Mouse (Mus musculus) liver, adult 2 months (tissue): Measurements from ENCODE around the gene Apoc3.

Experiments
- CTCF ChIP-seq: fragments of 200-500 bp; IDR thresholded peaks from 2 replicates; pipeline ENCODE4 v1.5.1; 2011; ENCODE audit warnings: low read depth, low read length, control low read depth
- POLR2A ChIP-seq: fragments of 200-500 bp; IDR thresholded peaks from 2 replicates; pipeline ENCODE4 v1.6.1; 2011; ENCODE audit warnings: low read length, control low read depth; ENCODE audit not compliant: insufficient read depth; ENCODE audit errors: extremely low read depth

DNA sequence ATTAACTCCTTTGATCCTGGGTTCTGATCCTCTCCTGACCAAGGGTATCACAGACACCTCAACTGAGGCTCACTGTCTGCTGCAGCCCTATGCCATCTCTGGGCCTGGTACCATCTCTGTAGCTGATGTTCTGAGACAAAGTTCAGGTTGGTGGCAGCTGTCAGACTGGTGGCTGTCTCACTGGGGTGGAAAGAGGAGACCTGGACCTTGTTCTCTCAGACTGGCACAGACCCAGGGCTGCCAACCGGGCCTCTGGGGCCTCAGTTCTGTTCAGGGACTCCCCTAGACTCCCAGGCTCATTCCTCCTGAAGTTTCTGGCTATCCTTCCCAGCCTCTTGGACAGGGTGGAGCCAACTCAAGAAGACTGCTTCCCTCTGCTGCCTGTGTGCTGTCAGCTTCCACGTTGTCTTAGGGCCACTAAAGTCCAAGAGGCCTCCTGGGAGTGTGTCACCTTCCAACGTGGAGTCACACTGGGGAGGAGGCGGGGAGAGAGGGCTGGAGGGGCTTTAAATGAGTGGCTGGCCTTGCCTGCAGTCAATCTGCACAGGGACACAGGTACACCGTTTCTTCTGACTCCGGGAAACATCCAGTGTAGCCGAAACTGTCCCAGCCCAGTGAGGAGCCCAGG, 5.2 kb upstream of the Apoc3 start, which contains the start of gene Apoa4:
- TF ChIP-seq CTCF (no peak), POLR2A (peak; percentile 35; the same call in 1 of the 2 replicates)
